Mouse (Mus musculus) kidney, adult 8-10 months (tissue): Measurements from ENCODE around the gene Ano6.

Source experiments
- DNase-seq, 2 experiments: peaks; one replicate each; pipeline ENCODE4 v3.0.0; 2022

Gene Ano6

GRCm38 (mm10) chr15:95977169-95977938 lies 186.7 kb downstream of the Ano6 start:
- DNase-seq = no peak

- no peak for DNase-seq
Measured at GRCm38 (mm10) chr15:95977939-95978252, 187.3 kb downstream of the Ano6 start.

DNA sequence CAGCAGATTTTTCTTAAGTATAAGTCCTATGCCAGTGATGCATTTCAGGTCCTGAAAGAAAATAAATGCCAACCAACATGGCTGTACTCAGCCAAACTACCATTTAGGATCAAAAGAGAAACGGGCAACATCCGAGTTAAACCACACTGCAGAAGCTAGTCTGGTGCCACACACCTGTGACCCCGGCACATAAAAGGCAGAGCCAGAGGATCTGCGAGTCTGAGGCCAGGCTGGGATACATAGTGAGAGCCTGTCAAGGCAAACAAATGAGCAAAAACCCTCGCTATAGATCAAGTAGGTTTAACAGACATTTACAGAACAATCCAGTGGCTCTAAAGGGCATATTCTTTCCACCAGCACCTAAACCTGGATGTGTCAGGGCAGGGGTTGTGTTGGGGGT lies 190.0 kb downstream of the Ano6 start:
- DNase-seq = no peak

DNA sequence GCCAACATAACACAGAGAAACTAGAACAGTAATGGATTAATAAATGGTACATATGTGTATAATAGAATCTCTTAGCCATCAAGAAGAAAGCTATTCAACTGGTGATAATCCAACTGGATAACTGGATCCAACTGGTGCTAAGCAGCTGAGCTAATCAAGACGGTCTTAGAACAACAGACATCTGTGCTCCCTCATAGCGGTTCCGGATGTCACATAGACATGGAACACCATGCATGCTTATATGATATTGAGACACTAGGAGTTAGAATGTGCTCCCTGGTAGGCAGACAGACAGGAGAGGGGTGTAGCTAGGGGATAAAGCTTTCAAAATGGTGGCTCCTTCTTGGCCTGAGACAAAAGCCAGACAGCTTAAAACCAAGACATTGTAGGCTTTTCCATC lies 197.3 kb downstream of the Ano6 start:
- no peak for DNase-seq

- DNase-seq = no peak
Measured at GRCm38 (mm10) chr15:95989496-95990124, 199.0 kb downstream of the Ano6 start.

DNA sequence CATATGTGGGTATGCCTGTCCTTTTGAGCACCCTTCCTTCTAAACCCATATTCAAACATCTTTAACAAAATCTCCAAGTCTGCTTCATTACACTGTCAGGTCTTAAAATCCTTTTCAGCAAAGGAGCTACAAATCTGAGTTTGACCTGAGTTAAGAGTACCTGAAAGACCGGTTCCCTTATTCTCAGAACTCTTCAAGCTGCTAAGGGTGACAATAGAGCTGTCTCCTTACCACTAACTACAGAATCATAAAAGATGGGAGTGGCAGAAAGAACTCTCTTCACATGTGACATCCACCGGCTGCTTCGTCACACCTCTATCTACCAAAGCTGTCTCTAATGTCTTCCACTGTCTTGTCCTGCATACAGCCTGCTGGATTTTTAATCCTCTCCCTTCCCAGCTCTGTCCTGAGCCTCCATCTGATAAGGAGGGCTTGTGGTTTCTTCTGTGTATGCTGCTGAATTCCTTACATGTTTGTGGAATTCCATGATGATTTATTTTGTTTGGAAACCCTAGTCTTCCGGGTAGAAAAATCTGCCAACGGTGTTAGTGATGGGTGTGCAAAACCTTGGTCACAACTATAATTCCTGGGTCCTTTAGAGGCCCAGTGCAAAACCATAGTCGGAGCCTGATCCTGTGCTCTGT lies 212.4 kb downstream of the Ano6 start:
- DNase-seq = no peak

GRCm38 (mm10) chr15:96011640-96012390 lies 221.2 kb downstream of the Ano6 start:
- DNase-seq = no peak

DNA sequence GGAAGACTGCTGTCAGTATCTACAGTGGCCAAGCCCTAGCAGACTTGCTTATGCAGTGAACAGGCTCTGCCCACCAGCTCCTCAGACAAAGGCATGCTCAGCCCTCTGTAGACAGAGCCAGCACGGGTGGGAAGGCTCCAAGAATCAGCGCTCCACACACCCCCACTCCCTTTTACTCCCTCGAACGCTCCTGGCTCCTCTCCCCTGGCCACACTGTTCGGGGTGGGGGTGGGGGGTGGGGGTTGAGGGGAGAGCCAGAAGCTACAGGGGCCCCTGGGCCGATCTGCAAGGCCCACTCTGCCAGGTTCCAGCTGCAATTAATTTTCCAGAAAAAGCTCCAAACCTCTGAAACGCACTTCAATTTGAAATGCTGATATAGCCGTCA lies 221.7 kb downstream of the Ano6 start:
- no peak for DNase-seq

DNA sequence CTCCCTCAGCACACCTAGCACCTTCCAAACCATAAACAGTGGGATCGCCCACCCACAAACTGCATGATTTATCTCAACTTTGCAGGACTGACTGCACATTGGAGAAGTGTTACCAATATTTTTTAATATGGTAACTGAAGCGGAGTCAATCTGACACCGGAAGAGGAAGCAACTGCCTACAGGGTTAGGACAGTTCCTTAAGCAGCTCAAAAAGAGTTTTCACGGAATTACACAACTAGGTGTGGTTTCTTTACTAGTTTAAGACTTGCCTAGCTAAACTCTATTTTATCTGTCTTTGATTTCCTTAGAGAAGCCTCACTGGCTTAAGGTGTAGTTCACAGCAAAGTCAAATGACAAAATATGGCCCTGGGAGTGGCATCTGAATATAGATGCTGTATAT lies 223.9 kb downstream of the Ano6 start:
- no peak for DNase-seq

DNA sequence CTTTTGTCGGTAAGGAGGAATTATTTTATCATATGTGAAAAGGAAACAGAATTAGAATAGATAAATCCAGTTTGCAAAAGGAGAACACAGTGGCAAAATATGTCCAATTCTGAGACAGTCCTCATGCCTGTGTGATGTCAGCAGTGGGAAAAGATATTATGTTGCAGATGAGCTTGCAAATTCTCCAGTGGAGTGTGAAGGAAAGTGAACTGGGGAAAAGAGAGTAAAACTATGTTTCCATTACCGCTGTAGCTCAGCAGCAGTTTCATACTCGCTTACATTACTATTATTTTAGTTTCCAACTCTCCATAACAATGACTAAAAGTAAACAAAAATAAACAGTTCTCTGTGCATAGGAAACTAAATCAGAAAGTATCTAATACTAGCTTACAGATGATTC lies 229.8 kb downstream of the Ano6 start:
- no peak for DNase-seq

DNA sequence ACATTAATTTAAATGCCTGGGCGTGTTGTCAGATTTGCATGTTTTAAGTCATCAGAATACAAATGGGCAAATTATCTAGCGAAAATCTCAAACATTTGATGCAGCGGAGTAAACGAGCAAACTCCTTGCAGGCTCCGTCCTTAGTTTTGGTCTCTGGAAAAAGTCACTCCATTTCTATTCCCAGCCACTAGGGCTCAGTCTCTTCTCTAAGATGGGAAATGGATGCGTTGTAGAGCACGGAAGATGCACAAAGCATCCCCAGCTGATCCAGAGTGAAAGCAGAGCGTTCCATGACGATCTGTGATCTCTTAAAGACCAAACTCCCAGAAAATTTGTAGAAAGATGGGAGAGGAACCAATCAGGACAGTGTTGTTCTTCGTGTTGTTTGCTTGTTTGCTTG lies 230.9 kb downstream of the Ano6 start:
- DNase-seq = no peak
